Mouse (Mus musculus): ENCODE measurements around the gene Zfp648. TPM values are rescaled to one million over a fixed set of nuclear protein-coding genes. Genes with fewer than 3 reads are reported as not detected.
A peak's percentile ranks its signal among the peaks of the same experiment; 100 is the strongest.

Gene Zfp648
- 0.15 TPM in 1 of 2 replicates, not detected in the other for polyA plus RNA-seq (2016; fragmentation: Nextera tagmentation; extraction: Ambion mirVana)

GRCm38 (mm10) chr1:154200955-154201722 lies at the start of gene Zfp648:
Gene Zfp648, plus strand, starts transcription at chr1:154201187.
- WGBS, result 29% methylated on average over 14 of the region's 14 CpGs
- Histone ChIP-seq H3K9me3 (no peaks in the 10 kb centered on the region), H3K4me1 (peaks cover 26% of the 10 kb centered on the region), H3K27ac (replicated peaks) (peak within 1 kb of the TSS; percentile 21; the same call in 1 of the 2 replicates), H3K36me3 (replicated peaks) (no peaks in the 10 kb centered on the region), H3K27me3 (replicated peaks; ENCODE audit: low read depth, poor library complexity, severe bottlenecking) (peaks cover 60% of the 10 kb centered on the region), H3K4me3 (no peak within 1 kb of the TSS)
- DNase-seq (ENCODE audit: low spot score), result no peak

GRCm38 (mm10) chr1:154152539-154152938 lies 48.4 kb upstream of the Zfp648 start:
- 85% methylated on average over 1 of the region's 1 CpGs for WGBS
- no peak overlapping the region for H3K4me3 ChIP-seq
- H3K9me3 ChIP-seq, result no peaks in the 10 kb centered on the region
- H3K36me3 ChIP-seq (replicated peaks), result no peaks in the 10 kb centered on the region
- H3K27me3 ChIP-seq (replicated peaks; ENCODE audit: low read depth, poor library complexity, severe bottlenecking), result no peaks in the 10 kb centered on the region
- peaks cover 23% of the 10 kb centered on the region for H3K4me1 ChIP-seq
- H3K27ac ChIP-seq (replicated peaks), result no peak overlapping the region
- DNase-seq (ENCODE audit: low spot score), result no peak

GRCm38 (mm10) chr1:154153800-154154199 lies 47.2 kb upstream of the Zfp648 start:
- Histone ChIP-seq H3K4me3 (no peak overlapping the region), H3K4me1 (peaks cover 23% of the 10 kb centered on the region), H3K27me3 (replicated peaks; ENCODE audit: low read depth, poor library complexity, severe bottlenecking) (no peaks in the 10 kb centered on the region), H3K9me3 (no peaks in the 10 kb centered on the region), H3K27ac (replicated peaks) (no peak overlapping the region), H3K36me3 (replicated peaks) (no peaks in the 10 kb centered on the region)
- DNase-seq (ENCODE audit: low spot score), result no peak
- WGBS, result 85% methylated on average over 7 of the region's 7 CpGs

- DNase-seq (ENCODE audit: low spot score), result no peak
- Histone ChIP-seq H3K27me3 (replicated peaks; ENCODE audit: low read depth, poor library complexity, severe bottlenecking) (no peaks in the 10 kb centered on the region), H3K36me3 (replicated peaks) (no peaks in the 10 kb centered on the region), H3K4me1 (peaks cover 13% of the 10 kb centered on the region), H3K4me3 (no peak overlapping the region), H3K9me3 (no peaks in the 10 kb centered on the region), H3K27ac (replicated peaks) (peak overlapping the region; percentile 37)
- 60% methylated on average over 14 of the region's 14 CpGs for WGBS
Observed at GRCm38 (mm10) chr1:154156177-154157062, 44.6 kb upstream of the Zfp648 start.

GRCm38 (mm10) chr1:154157131-154157530 lies 43.9 kb upstream of the Zfp648 start:
- 72% methylated on average over 4 of the region's 4 CpGs for WGBS
- Histone ChIP-seq H3K27me3 (replicated peaks; ENCODE audit: low read depth, poor library complexity, severe bottlenecking) (no peaks in the 10 kb centered on the region), H3K4me3 (no peak overlapping the region), H3K27ac (replicated peaks) (peak overlapping the region; percentile 37), H3K4me1 (peaks cover 13% of the 10 kb centered on the region), H3K36me3 (replicated peaks) (no peaks in the 10 kb centered on the region), H3K9me3 (no peaks in the 10 kb centered on the region)
- DNase-seq (ENCODE audit: low spot score), result no peak

GRCm38 (mm10) chr1:154167696-154168095 lies 33.3 kb upstream of the Zfp648 start:
- Histone ChIP-seq H3K27ac (replicated peaks) (no peak overlapping the region), H3K4me1 (no peaks in the 10 kb centered on the region), H3K9me3 (no peaks in the 10 kb centered on the region), H3K27me3 (replicated peaks; ENCODE audit: low read depth, poor library complexity, severe bottlenecking) (no peaks in the 10 kb centered on the region), H3K4me3 (no peak overlapping the region), H3K36me3 (replicated peaks) (no peaks in the 10 kb centered on the region)
- 85% methylated on average over 6 of the region's 6 CpGs for WGBS
- DNase-seq (ENCODE audit: low spot score), result no peak

GRCm38 (mm10) chr1:154175334-154175733 lies 25.7 kb upstream of the Zfp648 start:
- WGBS, result 84% methylated on average over 6 of the region's 6 CpGs
- DNase-seq (ENCODE audit: low spot score), result no peak
- no peaks in the 10 kb centered on the region for H3K27me3 ChIP-seq (replicated peaks; ENCODE audit: low read depth, poor library complexity, severe bottlenecking)
- H3K36me3 ChIP-seq (replicated peaks), result no peaks in the 10 kb centered on the region
- H3K4me1 ChIP-seq, result 0 out of 2 replicates have a peak, but pooled peaks cover 9% of the 10 kb centered on the region
- H3K4me3 ChIP-seq, result no peak overlapping the region
- H3K27ac ChIP-seq (replicated peaks), result no peak overlapping the region
- H3K9me3 ChIP-seq, result no peaks in the 10 kb centered on the region

GRCm38 (mm10) chr1:154177781-154178180 lies 23.2 kb upstream of the Zfp648 start:
- Histone ChIP-seq H3K9me3 (no peaks in the 10 kb centered on the region), H3K4me1 (0 out of 2 replicates have a peak, but pooled peaks cover 9% of the 10 kb centered on the region), H3K27ac (replicated peaks) (no peak overlapping the region), H3K36me3 (replicated peaks) (no peaks in the 10 kb centered on the region), H3K4me3 (no peak overlapping the region), H3K27me3 (replicated peaks; ENCODE audit: low read depth, poor library complexity, severe bottlenecking) (no peaks in the 10 kb centered on the region)
- DNase-seq (ENCODE audit: low spot score), result no peak
- 90% methylated on average over 4 of the region's 4 CpGs for WGBS

GRCm38 (mm10) chr1:154178541-154179155 lies 22.3 kb upstream of the Zfp648 start:
- Histone ChIP-seq H3K4me1 (peaks cover 16% of the 10 kb centered on the region), H3K27ac (replicated peaks) (no peak overlapping the region), H3K27me3 (replicated peaks; ENCODE audit: low read depth, poor library complexity, severe bottlenecking) (no peaks in the 10 kb centered on the region), H3K36me3 (replicated peaks) (no peaks in the 10 kb centered on the region), H3K4me3 (no peak overlapping the region), H3K9me3 (no peaks in the 10 kb centered on the region)
- 85% methylated on average over 8 of the region's 8 CpGs for WGBS
- no peak for DNase-seq (ENCODE audit: low spot score)

GRCm38 (mm10) chr1:154180952-154181351 lies 20.0 kb upstream of the Zfp648 start:
- H3K4me3 ChIP-seq, result no peak overlapping the region
- H3K36me3 ChIP-seq (replicated peaks), result no peaks in the 10 kb centered on the region
- H3K9me3 ChIP-seq, result no peaks in the 10 kb centered on the region
- WGBS, result 39% methylated on average over 2 of the region's 2 CpGs
- H3K27me3 ChIP-seq (replicated peaks; ENCODE audit: low read depth, poor library complexity, severe bottlenecking), result no peaks in the 10 kb centered on the region
- peak; percentile 78 for DNase-seq (ENCODE audit: low spot score)
- peaks cover 6% of the 10 kb centered on the region for H3K4me1 ChIP-seq
- H3K27ac ChIP-seq (replicated peaks), result no peak overlapping the region

- Histone ChIP-seq H3K27ac (replicated peaks) (no peak overlapping the region), H3K4me3 (no peak overlapping the region), H3K4me1 (peaks cover 6% of the 10 kb centered on the region), H3K36me3 (replicated peaks) (no peaks in the 10 kb centered on the region), H3K27me3 (replicated peaks; ENCODE audit: low read depth, poor library complexity, severe bottlenecking) (no peaks in the 10 kb centered on the region), H3K9me3 (no peaks in the 10 kb centered on the region)
- DNase-seq (ENCODE audit: low spot score), result peak; percentile 42
- 77% methylated on average over 6 of the region's 6 CpGs for WGBS
Observed at GRCm38 (mm10) chr1:154182396-154183076, 18.5 kb upstream of the Zfp648 start.

All from embryonic facial prominence, embryonic 10.5 days (tissue).